Mouse (Mus musculus) forebrain, embryonic 13.5 days (tissue): ENCODE measurements around the gene Zfp664. TPM values are rescaled to one million over a fixed set of nuclear protein-coding genes. Genes with fewer than 3 reads are reported as not detected.

Source experiments
- ATAC-seq: fragments of 200-750 bp; cut with Nextera tagmentation; 2 replicates; pipeline ENCODE4 v1.8.0; 2017
- H3K27ac ChIP-seq: fragments of 300-500 bp; sonication (generic); 2 replicates; pipeline ENCODE4 v1.5.1; 2015; ENCODE audit warnings: inconsistent platforms, mild to moderate bottlenecking, moderate library complexity
- H3K27me3 ChIP-seq: fragments of 300-500 bp; sonication (generic); 2 replicates; pipeline ENCODE4 v1.6.1; 2015; ENCODE audit warnings: mild to moderate bottlenecking, inconsistent platforms
- H3K36me3 ChIP-seq: fragments of 300-500 bp; sonication (generic); 2 replicates; pipeline ENCODE4 v1.6.1; 2015; ENCODE audit warnings: mild to moderate bottlenecking, inconsistent platforms; ENCODE audit not compliant: poor library complexity, severe bottlenecking
- H3K4me1 ChIP-seq: fragments of 300-500 bp; sonication (generic); 2 replicates; pipeline ENCODE4 v1.6.1; 2015; ENCODE audit warnings: inconsistent platforms
- H3K4me2 ChIP-seq: fragments of 300-500 bp; sonication (generic); 2 replicates; pipeline ENCODE4 v1.6.1; 2015; ENCODE audit warnings: inconsistent platforms, mild to moderate bottlenecking, moderate library complexity
- H3K4me3 ChIP-seq: fragments of 300-500 bp; sonication (generic); 2 replicates; pipeline ENCODE4 v1.5.1; 2015; ENCODE audit warnings: mild to moderate bottlenecking, inconsistent platforms
- H3K9ac ChIP-seq: fragments of 300-500 bp; sonication (generic); 2 replicates; pipeline ENCODE4 v1.6.1; 2015; ENCODE audit warnings: mild to moderate bottlenecking, inconsistent platforms
- H3K9me3 ChIP-seq: fragments of 300-500 bp; sonication (generic); replicated peaks from 2 replicates; pipeline ENCODE4 v1.6.1; 2016; ENCODE audit warnings: inconsistent platforms
- WGBS: fragments of 180-500 bp; shearing (Covaris S2); methylation state at CpG from one replicate; pipeline ENCODE4 v1.1.7; 2015; 5-methylcytosine and 5-hydroxymethylcytosine counted together
- polyA plus RNA-seq: library from polyadenylated mRNA; unstranded; fragments of >200 nt; fragmentation: Nextera tagmentation; extraction: Ambion mirVana; gene quantifications from 2 replicates; pipeline ENCODE4 v1.2.1, GENCODE M21; 2015

The Zfp664 gene
- polyA plus RNA-seq, 1 experiment from 2014 or later = 148 TPM

DNA sequence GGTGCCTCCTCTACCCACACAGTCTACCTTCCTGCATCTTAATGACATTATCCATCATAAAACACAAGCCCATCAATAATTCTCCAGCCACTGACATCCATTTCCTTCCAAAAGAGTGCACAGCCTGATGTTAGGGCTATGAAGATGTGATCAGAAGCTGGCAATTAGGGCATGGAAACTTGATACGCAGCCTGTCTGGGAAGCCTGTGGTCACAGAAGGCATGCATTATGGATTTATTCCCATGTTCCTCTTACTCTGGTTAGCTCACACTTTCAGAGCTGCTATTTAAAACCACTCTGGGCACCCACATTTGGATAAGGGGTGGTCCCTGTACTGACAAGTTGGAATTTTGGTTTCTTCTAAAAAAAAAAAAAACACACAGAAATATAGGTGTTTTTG lies 15.5 kb upstream of the Zfp664 start:
- no peak for ATAC-seq
- no peaks in the 10 kb centered on the region for H3K4me1 ChIP-seq
- no peak overlapping the region for H3K4me3 ChIP-seq
- WGBS = 97% methylated on average over 1 of the region's 1 CpGs
- no peak overlapping the region for H3K9ac ChIP-seq
- H3K27ac ChIP-seq = no peak overlapping the region
- H3K4me2 ChIP-seq = no peak overlapping the region
- no peaks in the 10 kb centered on the region for H3K36me3 ChIP-seq
- no peaks in the 10 kb centered on the region for H3K27me3 ChIP-seq
- H3K9me3 ChIP-seq = no peaks in the 10 kb centered on the region

DNA sequence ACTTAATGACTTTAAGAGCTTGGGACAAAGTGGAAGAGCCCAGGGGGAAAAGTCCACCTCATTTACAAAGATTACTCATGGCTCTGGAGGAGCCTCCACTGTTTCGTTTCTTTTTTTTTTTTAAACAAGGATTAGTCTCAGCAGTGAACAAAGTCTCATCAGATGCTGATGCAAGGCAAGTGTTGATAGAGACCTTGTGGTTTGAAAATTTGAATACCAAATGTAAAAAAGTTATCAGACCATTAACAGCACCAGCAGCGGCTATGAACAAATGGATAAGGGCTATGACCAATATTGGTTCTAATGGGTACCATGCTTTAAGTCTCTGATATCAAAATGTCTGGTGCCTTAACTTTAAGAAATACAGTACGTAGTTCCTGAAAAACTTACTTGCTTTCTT lies 13.5 kb upstream of the Zfp664 start:
- no peak for ATAC-seq
- Histone ChIP-seq H3K4me2 (no peak overlapping the region), H3K9me3 (no peaks in the 10 kb centered on the region), H3K27me3 (no peaks in the 10 kb centered on the region), H3K36me3 (no peaks in the 10 kb centered on the region), H3K27ac (no peak overlapping the region), H3K9ac (no peak overlapping the region), H3K4me1 (no peaks in the 10 kb centered on the region), H3K4me3 (no peak overlapping the region)
- 80% methylated on average over 3 of the region's 3 CpGs for WGBS

DNA sequence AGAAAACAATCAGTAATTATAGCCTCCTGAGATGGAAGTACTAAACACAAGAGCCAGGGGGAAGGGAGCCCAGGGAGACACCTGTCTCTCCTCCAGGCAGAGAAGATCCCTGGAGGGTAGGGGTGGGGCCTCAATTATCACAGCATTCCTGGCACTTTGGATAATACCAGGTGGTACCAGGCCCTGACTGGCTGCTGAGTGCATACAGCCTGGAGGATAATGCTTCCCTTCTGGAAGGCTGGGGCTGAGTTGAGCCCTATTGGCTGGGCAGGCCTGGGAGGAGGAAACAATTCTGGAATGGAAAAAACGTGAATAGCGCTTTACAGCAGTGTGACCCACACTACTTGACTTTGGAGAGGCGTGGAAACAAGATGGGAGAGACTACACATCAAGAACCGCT lies 10.9 kb upstream of the Zfp664 start:
- Histone ChIP-seq H3K4me1 (no peaks in the 10 kb centered on the region), H3K9ac (peak overlapping the region; percentile 31; the same call in 1 of the 2 replicates), H3K9me3 (no peaks in the 10 kb centered on the region), H3K27ac (no peak overlapping the region), H3K36me3 (no peaks in the 10 kb centered on the region), H3K4me2 (no peak overlapping the region), H3K4me3 (no peak overlapping the region), H3K27me3 (no peaks in the 10 kb centered on the region)
- ATAC-seq = no peak
- WGBS = 39% methylated on average over 4 of the region's 4 CpGs

DNA sequence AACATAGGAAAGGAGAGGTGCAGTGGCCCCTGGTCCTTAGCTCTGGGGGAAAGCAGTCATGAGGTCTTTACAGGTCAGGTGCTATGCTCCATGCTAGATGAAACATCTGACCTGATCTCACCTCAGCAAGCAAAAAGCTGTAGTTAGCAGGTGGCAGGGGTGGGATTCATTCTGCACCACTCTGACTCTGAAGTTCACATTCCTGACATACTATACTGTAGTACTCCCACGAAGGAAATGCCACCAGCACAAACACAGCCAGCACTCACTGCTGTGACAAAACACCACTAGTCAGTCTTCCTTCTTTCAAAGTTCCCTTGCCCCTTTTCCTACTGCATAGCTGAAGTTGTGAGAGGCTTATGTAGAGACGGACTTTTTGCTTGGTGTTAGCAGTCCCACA lies 10.2 kb upstream of the Zfp664 start:
- H3K27me3 ChIP-seq = no peaks in the 10 kb centered on the region
- H3K9ac ChIP-seq = no peak overlapping the region
- H3K4me3 ChIP-seq = no peak overlapping the region
- ATAC-seq = no peak
- H3K4me1 ChIP-seq = no peaks in the 10 kb centered on the region
- no peaks in the 10 kb centered on the region for H3K36me3 ChIP-seq
- 50% methylated on average over 2 of the region's 2 CpGs for WGBS
- no peak overlapping the region for H3K27ac ChIP-seq
- H3K9me3 ChIP-seq = no peaks in the 10 kb centered on the region
- no peak overlapping the region for H3K4me2 ChIP-seq

- WGBS = 88% methylated on average over 2 of the region's 2 CpGs
- no peak overlapping the region for H3K4me3 ChIP-seq
Measured at GRCm38 (mm10) chr5:124853079-124853478, 9.4 kb upstream of the Zfp664 start.

GRCm38 (mm10) chr5:124854202-124854601 lies 8.3 kb upstream of the Zfp664 start:
- no peak overlapping the region for H3K4me2 ChIP-seq
- no peaks in the 10 kb centered on the region for H3K36me3 ChIP-seq
- WGBS = 90% methylated on average over 4 of the region's 4 CpGs
- ATAC-seq = no peak
- H3K4me3 ChIP-seq = no peak overlapping the region
- no peaks in the 10 kb centered on the region for H3K27me3 ChIP-seq
- no peaks in the 10 kb centered on the region; the same call in 1 of the 2 replicates for H3K4me1 ChIP-seq
- no peaks in the 10 kb centered on the region for H3K9me3 ChIP-seq
- no peak overlapping the region for H3K9ac ChIP-seq
- no peak overlapping the region for H3K27ac ChIP-seq

More at GRCm38 (mm10) chr5:124853079-124853478, 9.4 kb upstream of the Zfp664 start:
- H3K27me3 ChIP-seq = no peaks in the 10 kb centered on the region
- no peaks in the 10 kb centered on the region for H3K9me3 ChIP-seq
- H3K4me2 ChIP-seq = no peak overlapping the region
- ATAC-seq = no peak
- H3K4me1 ChIP-seq = no peaks in the 10 kb centered on the region
- no peak overlapping the region for H3K9ac ChIP-seq
- H3K27ac ChIP-seq = no peak overlapping the region
- no peaks in the 10 kb centered on the region for H3K36me3 ChIP-seq

- 16% methylated on average over 5 of the region's 5 CpGs for WGBS
- Histone ChIP-seq H3K27me3 (no peaks in the 10 kb centered on the region), H3K9ac (no peak overlapping the region), H3K4me2 (peak overlapping the region; percentile 98), H3K4me3 (no peak overlapping the region; the same call in 1 of the 2 replicates), H3K36me3 (peaks cover 2% of the 10 kb centered on the region; the same call in 1 of the 2 replicates), H3K4me1 (peaks cover 37% of the 10 kb centered on the region), H3K27ac (no peak overlapping the region), H3K9me3 (no peaks in the 10 kb centered on the region)
- ATAC-seq = no peak
Measured at GRCm38 (mm10) chr5:124860013-124860412, 2.5 kb upstream of the Zfp664 start.

- Histone ChIP-seq H3K9ac (peak overlapping the region; percentile 85), H3K4me3 (peak overlapping the region; percentile 83), H3K27me3 (no peaks in the 10 kb centered on the region), H3K27ac (peak overlapping the region; percentile 95), H3K4me2 (peak overlapping the region; percentile 98), H3K36me3 (peaks cover 11% of the 10 kb centered on the region; the same call in 1 of the 2 replicates), H3K4me1 (peaks cover 46% of the 10 kb centered on the region), H3K9me3 (no peaks in the 10 kb centered on the region)
- WGBS = under 1% methylated on average over 26 of the region's 33 CpGs
- ATAC-seq = peak; percentile 25
Measured at GRCm38 (mm10) chr5:124861463-124861862, 1.0 kb upstream of the Zfp664 start.

- peak; percentile 57 for ATAC-seq
- Histone ChIP-seq H3K9ac (peak overlapping the region; percentile 98), H3K36me3 (peaks cover 19% of the 10 kb centered on the region), H3K27me3 (no peaks in the 10 kb centered on the region), H3K4me2 (peak overlapping the region; percentile 86), H3K4me3 (peak overlapping the region; percentile 83), H3K4me1 (peaks cover 60% of the 10 kb centered on the region), H3K9me3 (no peaks in the 10 kb centered on the region), H3K27ac (peak overlapping the region; percentile 96)
- under 1% methylated on average over 87 of the region's 88 CpGs for WGBS
Measured at GRCm38 (mm10) chr5:124862871-124863741, 615 bp downstream of the Zfp664 start.

DNA sequence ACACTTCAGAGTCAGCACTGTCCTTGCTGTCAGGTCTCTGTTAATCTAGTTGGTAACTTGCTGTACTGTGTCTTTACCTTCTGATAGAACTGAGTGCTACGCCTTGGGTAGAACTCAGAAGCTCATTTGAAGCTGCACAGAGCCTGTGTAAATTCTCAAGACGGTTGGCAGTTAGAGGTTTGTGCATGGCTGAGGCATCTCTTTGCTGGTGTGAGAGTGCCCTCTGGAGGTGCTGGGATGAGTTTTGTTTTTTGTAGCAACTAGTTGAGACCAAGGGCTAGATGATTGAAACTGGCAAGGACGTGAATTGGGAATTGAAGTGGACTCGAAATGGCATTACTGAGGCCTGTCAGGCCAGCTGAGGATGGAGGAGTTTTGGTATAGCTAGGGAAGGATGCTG lies 6.5 kb downstream of the Zfp664 start:
- H3K27ac ChIP-seq = 0 out of 2 replicates have a peak overlapping the region, but pooled peaks have one; percentile 54
- peaks cover 68% of the 10 kb centered on the region for H3K4me1 ChIP-seq
- H3K4me2 ChIP-seq = no peak overlapping the region
- no peak for ATAC-seq
- H3K27me3 ChIP-seq = no peaks in the 10 kb centered on the region
- 51% methylated on average over 4 of the region's 4 CpGs for WGBS
- no peaks in the 10 kb centered on the region for H3K9me3 ChIP-seq
- H3K9ac ChIP-seq = no peak overlapping the region
- no peak overlapping the region for H3K4me3 ChIP-seq
- H3K36me3 ChIP-seq = peaks cover 47% of the 10 kb centered on the region

GRCm38 (mm10) chr5:124872033-124872432 lies 9.5 kb downstream of the Zfp664 start:
- Histone ChIP-seq H3K9ac (no peak overlapping the region), H3K27me3 (no peaks in the 10 kb centered on the region), H3K36me3 (peaks cover 64% of the 10 kb centered on the region), H3K27ac (0 out of 2 replicates have a peak overlapping the region, but pooled peaks have one; percentile 2), H3K4me1 (peaks cover 47% of the 10 kb centered on the region), H3K9me3 (no peaks in the 10 kb centered on the region), H3K4me2 (no peak overlapping the region), H3K4me3 (no peak overlapping the region)
- 55% methylated on average over 2 of the region's 2 CpGs for WGBS
- ATAC-seq = no peak

- Histone ChIP-seq H3K36me3 (peaks cover 62% of the 10 kb centered on the region), H3K9me3 (no peaks in the 10 kb centered on the region), H3K4me1 (peaks cover 38% of the 10 kb centered on the region), H3K27me3 (no peaks in the 10 kb centered on the region), H3K9ac (no peak overlapping the region), H3K4me2 (no peak overlapping the region), H3K4me3 (no peak overlapping the region), H3K27ac (no peak overlapping the region)
- 87% methylated on average over 3 of the region's 3 CpGs for WGBS
- no peak for ATAC-seq
Measured at GRCm38 (mm10) chr5:124873096-124873495, 10.6 kb downstream of the Zfp664 start.
